Mouse (Mus musculus) thymus, postnatal 14 days (tissue): ENCODE results near the gene Olfr126.

Experiments used
- DNase-seq: peaks from one replicate; pipeline ENCODE4 v3.0.0; 2021

Gene Olfr126

GRCm38 (mm10) chr17:37847183-37847582 is at the start of gene Olfr126:
Gene Olfr126 (plus strand): TSS chr17:37847483.
- no peak for DNase-seq

DNA sequence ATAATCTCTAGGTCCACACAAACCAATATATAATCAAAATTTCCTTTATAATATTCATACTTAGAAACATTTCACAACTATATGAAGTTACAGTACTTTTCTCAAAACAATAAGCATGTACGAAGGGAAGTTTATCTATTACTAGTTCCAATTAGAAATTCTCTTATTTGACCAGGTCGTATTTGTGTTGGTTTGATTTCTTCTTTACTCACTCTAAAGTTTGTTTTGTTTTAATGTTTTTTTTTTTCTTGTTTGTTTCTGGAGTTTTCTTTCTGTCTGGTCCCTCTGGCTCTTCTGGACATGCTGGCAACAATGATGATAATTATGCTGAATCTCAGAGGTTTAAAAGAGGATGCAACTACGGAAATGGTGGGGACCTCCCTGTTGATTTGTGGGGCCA is 47.7 kb upstream of the Olfr126 start, which contains the start of gene Olfr124:
TSS of gene Olfr124 (plus strand) at position 301 of the 400 bp plus-strand sequence.
- no peak for DNase-seq

- no peak for DNase-seq
Observed at GRCm38 (mm10) chr17:37832649-37833048, 14.6 kb upstream of the Olfr126 start, which contains the start of gene Olfr125. Gene Olfr125 (plus strand): TSS chr17:37832949.

- no peak for DNase-seq
Observed at GRCm38 (mm10) chr17:37863901-37864300, 16.6 kb downstream of the Olfr126 start.

DNA sequence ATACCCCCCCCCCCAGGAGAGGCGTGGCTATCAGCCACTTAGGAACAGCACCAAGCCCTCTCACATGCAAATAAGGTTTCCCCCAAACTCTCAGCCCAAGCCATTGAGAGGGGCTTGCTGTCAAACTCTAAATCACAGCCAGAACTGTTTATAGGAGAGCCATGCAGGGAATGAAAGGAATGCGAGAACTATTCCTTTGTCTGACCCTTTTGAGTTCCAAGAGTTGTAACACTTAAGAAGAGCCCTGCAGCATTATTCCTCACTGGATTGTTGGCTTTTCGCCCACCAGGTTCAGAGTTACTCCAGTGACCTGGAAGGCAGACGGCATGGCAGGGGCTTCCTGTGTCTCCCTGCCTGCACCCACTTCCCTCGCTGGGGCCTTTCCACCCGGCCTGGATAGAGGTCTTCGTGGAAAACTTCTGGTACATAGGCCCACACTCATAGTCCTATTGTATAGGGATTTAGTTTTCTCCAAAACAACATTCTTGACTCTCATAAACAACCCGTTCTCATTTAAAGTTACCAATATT is 22.5 kb downstream of the Olfr126 start:
- no peak for DNase-seq

DNA sequence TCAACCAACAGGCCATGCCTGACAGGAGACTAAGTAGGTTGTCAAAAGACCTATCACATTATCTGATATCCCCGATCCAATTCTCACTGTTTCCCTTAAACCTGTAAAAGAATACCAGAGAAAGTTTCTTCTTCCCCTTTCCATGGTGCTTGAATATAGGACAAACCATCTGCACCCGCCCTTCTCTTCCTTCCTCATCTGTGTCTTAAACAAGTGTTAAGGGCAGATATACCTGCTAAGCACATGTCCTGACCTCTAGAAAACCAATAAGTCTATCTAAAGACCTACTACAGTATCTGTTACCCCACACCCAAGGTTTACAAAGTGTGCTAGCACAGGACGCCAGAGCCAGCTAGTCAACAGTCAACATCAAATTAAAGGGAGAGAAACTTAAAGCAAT is 26.5 kb downstream of the Olfr126 start:
- DNase-seq, result no peak

GRCm38 (mm10) chr17:37900137-37900536 is 52.9 kb downstream of the Olfr126 start, which contains the start of gene Olfr127:
Gene Olfr127 (plus strand): TSS chr17:37900437.
- DNase-seq, result no peak
